Mouse (Mus musculus) CH12.LX (cell line): ENCODE data around the gene D17H6S53E. TPM values are rescaled to one million over a fixed set of nuclear protein-coding genes. Genes with fewer than 3 reads are reported as not detected.
A peak's percentile ranks its signal among the peaks of the same experiment; 100 is the strongest.

Source experiments
- DNase-seq: peaks from one replicate; pipeline ENCODE4 v3.0.0-alpha.2; 2013; ENCODE audit errors: extremely low read depth
- H3K27ac ChIP-seq: 2 replicates; pipeline ENCODE4 v1.5.1; 2012; ENCODE audit warnings: low read depth, mild to moderate bottlenecking, control low read depth, moderate library complexity; ENCODE audit not compliant: insufficient read depth
- H3K27me3 ChIP-seq: replicated peaks from 2 replicates; pipeline ENCODE3; 2012; ENCODE audit warnings: inconsistent platforms
- H3K36me3 ChIP-seq, 2 experiments: replicated peaks in 1 of 2; 2 replicates each; pipeline versions ENCODE3 to v1.6.1; 2012; ENCODE audit warnings: inconsistent platforms in 1 of 2, low read length in 1 of 2, mild to moderate bottlenecking in 1 of 2, mixed read lengths in 1 of 2, moderate library complexity in 1 of 2; ENCODE audit not compliant: control insufficient read depth in 1 of 2, insufficient read depth in 1 of 2
- H3K4me1 ChIP-seq, 2 experiments: 2 replicates each; pipeline ENCODE4 v1.6.1; 2012; ENCODE audit warnings: inconsistent platforms in 1 of 2, moderate library complexity in 1 of 2; ENCODE audit not compliant: insufficient read depth in 2 of 2, control insufficient read depth in 1 of 2
- H3K4me2 ChIP-seq: 2 replicates; pipeline ENCODE4 v1.6.1; 2012; ENCODE audit warnings: low read depth, mild to moderate bottlenecking, control low read depth; ENCODE audit not compliant: poor library complexity, insufficient read depth, severe bottlenecking
- H3K4me3 ChIP-seq, 3 experiments: fragments of 150-350 bp in 1 of 3; sonication (generic) in 1 of 3; replicated peaks in 1 of 3; 2 replicates each; pipeline versions ENCODE3 to v1.5.1; 2011 to 2012; ENCODE audit warnings: low read depth in 2 of 3, low read length in 2 of 3, mild to moderate bottlenecking in 2 of 3, moderate library complexity in 2 of 3, control low read depth in 1 of 3, improper control_type of control experiment in 1 of 3, inconsistent platforms in 1 of 3, mixed read lengths in 1 of 3; ENCODE audit not compliant: poor library complexity in 1 of 3
- H3K79me2 ChIP-seq: replicated peaks from 2 replicates; pipeline ENCODE4 v1.6.1; 2012; ENCODE audit warnings: mild to moderate bottlenecking, moderate library complexity; ENCODE audit not compliant: control insufficient read depth, poor library complexity, insufficient read depth, severe bottlenecking; ENCODE audit errors: extremely low read depth
- H3K9ac ChIP-seq: 2 replicates; pipeline ENCODE4 v1.6.1; 2012; ENCODE audit warnings: low read depth, mild to moderate bottlenecking, control low read depth, moderate library complexity; ENCODE audit not compliant: insufficient read depth
- H3K9me3 ChIP-seq: replicated peaks from 2 replicates; pipeline ENCODE3; 2012; ENCODE audit warnings: low read length, inconsistent platforms, mixed read lengths
- BHLHE40 ChIP-seq: IDR thresholded peaks from 2 replicates; pipeline ENCODE4 v1.6.1; 2011; ENCODE audit warnings: mild to moderate bottlenecking, low read depth, low read length, improper control_type of control experiment
- CHD1 ChIP-seq: IDR thresholded peaks from 2 replicates; pipeline ENCODE4 v1.6.1; 2012; ENCODE audit warnings: low read depth, low read length, improper control_type of control experiment, inconsistent platforms
- CTCF ChIP-seq, 2 experiments: IDR thresholded peaks in 1 of 2; conservative IDR thresholded peaks in 1 of 2; 2 replicates each; pipeline ENCODE4 v1.5.1; 2011 to 2012; ENCODE audit warnings: low read depth in 2 of 2, low read length in 2 of 2, improper control_type of control experiment in 1 of 2, inconsistent platforms in 1 of 2, mild to moderate bottlenecking in 1 of 2, moderate library complexity in 1 of 2
- E2F4 ChIP-seq: IDR thresholded peaks from 2 replicates; pipeline ENCODE4 v1.6.1; 2011; ENCODE audit warnings: low read depth, low read length, improper control_type of control experiment; ENCODE audit not compliant: insufficient replicate concordance
- ELF1 ChIP-seq: IDR thresholded peaks from 2 replicates; pipeline ENCODE4 v1.6.1; 2014; ENCODE audit warnings: low read depth, mild to moderate bottlenecking, inconsistent platforms, low read length, improper control_type of control experiment
- EP300 ChIP-seq: IDR thresholded peaks from 2 replicates; pipeline ENCODE4 v1.6.1; 2011; ENCODE audit warnings: low read length, improper control_type of control experiment
- HCFC1 ChIP-seq: IDR thresholded peaks from 2 replicates; pipeline ENCODE4 v1.6.1; 2012; ENCODE audit warnings: low read depth, mild to moderate bottlenecking, inconsistent platforms, low read length, improper control_type of control experiment
- IRF4 ChIP-seq: IDR thresholded peaks from 2 replicates; pipeline ENCODE4 v1.6.1; 2014; ENCODE audit warnings: low read depth, mild to moderate bottlenecking, inconsistent platforms, low read length, improper control_type of control experiment
- JUN ChIP-seq: IDR thresholded peaks from 2 replicates; pipeline ENCODE4 v1.6.1; 2011; ENCODE audit warnings: low read depth, mild to moderate bottlenecking, low read length, improper control_type of control experiment, moderate library complexity; ENCODE audit not compliant: insufficient read depth
- KAT2A ChIP-seq: IDR thresholded peaks from 2 replicates; pipeline ENCODE4 v1.6.1; 2012; ENCODE audit warnings: low read length, improper control_type of control experiment, inconsistent platforms; ENCODE audit not compliant: insufficient replicate concordance
- MAFK ChIP-seq: IDR thresholded peaks from 2 replicates; pipeline ENCODE4 v1.6.1; 2011; ENCODE audit warnings: low read length, improper control_type of control experiment; ENCODE audit not compliant: insufficient replicate concordance
- MAX ChIP-seq: IDR thresholded peaks from 2 replicates; pipeline ENCODE4 v1.6.1; 2011; ENCODE audit warnings: low read length, improper control_type of control experiment
- MAZ ChIP-seq: IDR thresholded peaks from 2 replicates; pipeline ENCODE4 v1.6.1; 2012; ENCODE audit warnings: low read depth, mild to moderate bottlenecking, inconsistent platforms, low read length, improper control_type of control experiment, moderate library complexity
- MEF2A ChIP-seq: IDR thresholded peaks from 2 replicates; pipeline ENCODE4 v1.6.1; 2014; ENCODE audit warnings: low read depth, mild to moderate bottlenecking, inconsistent platforms, low read length, improper control_type of control experiment, borderline replicate concordance
- MXI1 ChIP-seq: IDR thresholded peaks from 2 replicates; pipeline ENCODE4 v1.6.1; 2011; ENCODE audit warnings: mild to moderate bottlenecking, low read depth, low read length, improper control_type of control experiment
- NELFE ChIP-seq: IDR thresholded peaks from 2 replicates; pipeline ENCODE4 v1.6.1; 2011; ENCODE audit warnings: low read depth, low read length, improper control_type of control experiment
- NRF1 ChIP-seq: IDR thresholded peaks from 2 replicates; pipeline ENCODE4 v1.6.1; 2014; ENCODE audit warnings: low read depth, mild to moderate bottlenecking, inconsistent platforms, low read length, improper control_type of control experiment, moderate library complexity
- PAX5 ChIP-seq: IDR thresholded peaks from 2 replicates; pipeline ENCODE4 v1.6.1; 2012; ENCODE audit warnings: low read length, inconsistent platforms, mixed read lengths
- POLR2A ChIP-seq: IDR thresholded peaks from 2 replicates; pipeline ENCODE4 v1.6.1; 2011; ENCODE audit warnings: low read depth, mild to moderate bottlenecking, improper control_type of control experiment, low read length
- POLR2AphosphoS2 ChIP-seq: IDR thresholded peaks from 2 replicates; pipeline ENCODE4 v1.6.1; 2011; ENCODE audit warnings: low read depth, low read length, improper control_type of control experiment
- RCOR1 ChIP-seq: conservative IDR thresholded peaks from 2 replicates; pipeline ENCODE4 v1.6.1; 2012; ENCODE audit warnings: low read depth, mild to moderate bottlenecking, inconsistent platforms, low read length, improper control_type of control experiment
- SIN3A ChIP-seq: IDR thresholded peaks from 2 replicates; pipeline ENCODE4 v1.6.1; 2012; ENCODE audit warnings: low read length, improper control_type of control experiment, inconsistent platforms
- SMC3 ChIP-seq: IDR thresholded peaks from 2 replicates; pipeline ENCODE4 v1.6.1; 2011; ENCODE audit warnings: low read depth, low read length, improper control_type of control experiment
- TBP ChIP-seq: conservative IDR thresholded peaks from 2 replicates; pipeline ENCODE4 v1.6.1; 2011; ENCODE audit warnings: low read depth, low read length, improper control_type of control experiment
- TCF12 ChIP-seq: IDR thresholded peaks from 2 replicates; pipeline ENCODE4 v1.6.1; 2014; ENCODE audit warnings: low read depth, mild to moderate bottlenecking, inconsistent platforms, low read length, improper control_type of control experiment
- UBTF ChIP-seq: IDR thresholded peaks from 2 replicates; pipeline ENCODE4 v1.6.1; 2012; ENCODE audit warnings: low read depth, mild to moderate bottlenecking, inconsistent platforms, low read length, improper control_type of control experiment, moderate library complexity
- USF1 ChIP-seq: IDR thresholded peaks from 2 replicates; pipeline ENCODE4 v1.6.1; 2014; ENCODE audit warnings: low read depth, mild to moderate bottlenecking, inconsistent platforms, low read length, improper control_type of control experiment
- USF2 ChIP-seq: conservative IDR thresholded peaks from 2 replicates; pipeline ENCODE4 v1.6.1; 2011; ENCODE audit warnings: low read depth, low read length, improper control_type of control experiment
- ZC3H11A ChIP-seq: IDR thresholded peaks from 2 replicates; pipeline ENCODE4 v1.6.1; 2012; ENCODE audit warnings: low read depth, mild to moderate bottlenecking, inconsistent platforms, low read length, improper control_type of control experiment
- ZKSCAN1 ChIP-seq: IDR thresholded peaks from 2 replicates; pipeline ENCODE4 v1.6.1; 2012; ENCODE audit warnings: low read depth, inconsistent platforms, low read length, improper control_type of control experiment, borderline replicate concordance
- ZMIZ1 ChIP-seq: IDR thresholded peaks from 2 replicates; pipeline ENCODE4 v1.6.1; 2012; ENCODE audit warnings: low read depth, mild to moderate bottlenecking, inconsistent platforms, low read length, improper control_type of control experiment
- ZNF384 ChIP-seq: IDR thresholded peaks from 2 replicates; pipeline ENCODE4 v1.6.1; 2012; ENCODE audit warnings: low read depth, low read length, improper control_type of control experiment, inconsistent platforms
- dilution Hi-C: fragments of 300-500 bp; cut with MboI; formaldehyde crosslinking; loops from 2 replicates; pipeline ENCODE4 v1.14.3; 2020; ENCODE audit warnings: low sequenced_read_pairs; ENCODE audit not compliant: extremely low pct_unique_long_range_greater_than_20kb, extremely low pct_ligation_motif_present
- in situ Hi-C: fragments of 300-500 bp; cut with MboI; formaldehyde crosslinking; loops from 3 replicates; pipeline ENCODE4 v1.14.3; 2019; ENCODE audit warnings: low sequenced_read_pairs, low pct_ligation_motif_present, low pct_unique_long_range_greater_than_20kb, mixed read lengths
- polyA plus RNA-seq: library from polyadenylated mRNA; unstranded; fragments of >175 nt; gene quantifications from 2 replicates; pipeline ENCODE4 v1.2.1, GENCODE M21; 2012; ENCODE audit warnings: low read depth; ENCODE audit not compliant: insufficient read length
- total RNA-seq, 2 experiments: library from RNA; depleted of rRNA; stranded (reverse); fragments of 300-350 nt in 1 of 2; fragments of >200 nt in 1 of 2; gene quantifications; 2 replicates each; pipeline ENCODE4 v1.2.3; 2012 to 2014

Gene D17H6S53E
- total and polyA plus RNA-seq, 3 experiments, result 8.7 to 15.6 (median 11.9) TPM

GRCm38 (mm10) chr17:35167794-35168193 lies 41.6 kb downstream of the D17H6S53E start:
- H3K27ac ChIP-seq, result no peak overlapping the region
- in situ Hi-C loops (no loop called here), dilution Hi-C loops (no loop called here)
- H3K36me3 ChIP-seq, result peaks cover 0 to 8% of the 10 kb centered on the region in 2 experiments
- DNase-seq, result no peak
- no peak overlapping the region for H3K4me2 ChIP-seq
- H3K9ac ChIP-seq, result no peak overlapping the region
- no peak overlapping the region for H3K4me3 ChIP-seq
- no peaks in the 10 kb centered on the region for H3K27me3 ChIP-seq
- H3K79me2 ChIP-seq, result peaks cover 23% of the 10 kb centered on the region
- H3K4me1 ChIP-seq, result peaks cover 11 to 37% of the 10 kb centered on the region in 2 experiments
- no peaks in the 10 kb centered on the region for H3K9me3 ChIP-seq
- no peak for TF ChIP-seq POLR2AphosphoS2
- no peak for TF ChIP-seq ZC3H11A
- TF ChIP-seq MXI1, result no peak
- TF ChIP-seq USF1, result no peak
- no peak for TF ChIP-seq ZNF384
- TF ChIP-seq UBTF, result no peak
- TF ChIP-seq BHLHE40, result no peak
- no peak for TF ChIP-seq TBP
- no peak for TF ChIP-seq MAX
- no peak for TF ChIP-seq MEF2A

- dilution Hi-C loops, result no loop called here
- Histone ChIP-seq H3K27ac (no peak overlapping the region), H3K4me1 (peaks cover 11 to 44% of the 10 kb centered on the region in 2 experiments), H3K4me2 (no peak overlapping the region), H3K4me3 (no peak overlapping the region), H3K27me3 (no peaks in the 10 kb centered on the region), H3K9ac (no peak overlapping the region), H3K36me3 (peaks cover 0 to 5% of the 10 kb centered on the region in 2 experiments), H3K79me2 (peaks cover 15% of the 10 kb centered on the region), H3K9me3 (no peaks in the 10 kb centered on the region)
- in situ Hi-C loops, result no loop called here
- peak; percentile 76 for DNase-seq
- TF ChIP-seq ZMIZ1, result no peak
- no peak for TF ChIP-seq MAX
- TF ChIP-seq MXI1, result no peak
- TF ChIP-seq PAX5, result no peak
- TF ChIP-seq UBTF, result no peak
- no peak for TF ChIP-seq KAT2A
- no peak for TF ChIP-seq ELF1
- TF ChIP-seq HCFC1, result no peak
- TF ChIP-seq ZKSCAN1, result no peak
- no peak for TF ChIP-seq EP300
- no peak for TF ChIP-seq MEF2A
- TF ChIP-seq JUN, result no peak
- no peak for TF ChIP-seq TBP
- TF ChIP-seq SIN3A, result no peak
- TF ChIP-seq NELFE, result no peak
- no peak for TF ChIP-seq IRF4
- TF ChIP-seq USF1, result no peak
- TF ChIP-seq POLR2A, result no peak
- TF ChIP-seq MAFK, result no peak
- TF ChIP-seq E2F4, result no peak
- no peak for TF ChIP-seq CHD1
- TF ChIP-seq RCOR1, result no peak
- TF ChIP-seq BHLHE40, result no peak
- no peak for TF ChIP-seq MAZ
- TF ChIP-seq CTCF (conservative IDR thresholded peaks at IDR 0.05 in 1 of 2, IDR thresholded peaks at IDR 0.05 in 1 of 2; ENCODE audit: low read depth in 2 of 2, low read length in 2 of 2), result peak; percentile 41 to 82; a peak in 2 of 4 replicates
- peak; percentile 57; the same call in 1 of the 2 replicates for TF ChIP-seq ZC3H11A
- TF ChIP-seq TCF12, result no peak
- TF ChIP-seq SMC3, result peak; percentile 84
- no peak for TF ChIP-seq NRF1
- TF ChIP-seq USF2, result no peak
Measured at GRCm38 (mm10) chr17:35168541-35169207, 42.5 kb downstream of the D17H6S53E start.
